ENCODE assay signal across 8 mouse cellular contexts in the genomic region with DNA sequence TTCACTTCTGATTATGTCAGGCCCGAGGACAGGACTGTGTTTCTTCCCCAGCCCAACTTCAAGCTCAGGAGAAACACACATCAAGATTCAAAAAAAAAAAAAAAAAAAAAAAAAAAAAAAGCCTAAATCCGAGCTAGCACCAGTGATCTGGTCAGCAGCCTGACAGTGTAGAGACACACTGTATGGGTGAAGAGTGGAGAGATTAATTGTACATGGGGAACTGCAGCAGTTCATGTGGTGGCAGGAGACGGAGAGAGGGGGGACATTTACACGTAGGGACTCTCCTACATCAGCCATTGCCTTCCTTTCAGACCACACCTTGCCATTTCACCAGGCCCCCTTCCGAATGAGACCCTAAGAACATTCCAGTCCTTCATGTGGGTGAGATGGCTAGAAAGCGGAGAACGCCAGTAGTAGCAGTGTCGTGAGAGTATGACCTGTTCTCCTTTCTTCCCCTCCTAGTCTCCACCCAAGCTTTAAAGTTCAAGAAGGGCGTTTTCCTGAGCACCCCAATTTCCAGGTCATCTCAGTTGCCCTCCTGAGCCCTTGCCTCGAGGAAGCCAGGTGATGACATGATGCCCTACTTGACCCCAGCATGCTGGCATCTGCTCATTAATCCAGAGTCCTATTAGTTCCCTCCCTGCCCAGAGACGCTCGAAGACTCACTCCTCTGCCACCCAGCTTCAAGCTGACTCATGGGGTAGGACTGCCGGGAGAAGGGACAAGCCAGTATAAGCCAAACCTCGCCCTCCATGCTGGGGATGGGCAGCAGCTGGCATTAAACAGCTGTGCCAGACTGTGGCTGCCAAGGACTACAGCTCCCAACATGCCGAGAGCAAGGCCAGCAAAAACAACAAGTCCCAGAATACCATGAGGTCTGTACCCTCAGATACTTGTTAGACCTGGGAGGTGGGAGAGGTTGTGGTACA. TPM values are rescaled to one million over a fixed set of nuclear protein-coding genes. Genes with fewer than 3 reads are reported as not detected.
DNase-seq lines count a peak whose midpoint lies in the region; ATAC-seq and TF ChIP-seq lines count a peak whose summit lies in the region.

No protein-coding gene starts in this region.

- no peaks in the 10 kb centered on the region for H3K9me3 ChIP-seq in heart, embryonic 12.5 days (replicated peaks)
- no peaks in the 10 kb centered on the region for H3K9me3 ChIP-seq in lung, embryonic 15.5 days

- H3K27me3 ChIP-seq in heart, embryonic 12.5 days (replicated peaks): no peaks in the 10 kb centered on the region
- no peaks in the 10 kb centered on the region for H3K27me3 ChIP-seq in lung, embryonic 15.5 days
- H3K27me3 ChIP-seq in spleen, adult 2 months (ENCODE audit: control insufficient read depth, insufficient read depth, low read length): no peaks in the 10 kb centered on the region

- H3K4me2 ChIP-seq in heart, embryonic 12.5 days: peak overlapping the region; percentile 94
- peak overlapping the region; percentile 90 for H3K4me2 ChIP-seq in lung, embryonic 15.5 days

- DNase-seq in spleen, adult 12 weeks (ENCODE audit: low spot score): peak; percentile 54
- no peak for DNase-seq in spleen, adult 18-20 months
- peak; percentile 50 to 62 for DNase-seq in cerebellum, postnatal 14 days
- DNase-seq in kidney, postnatal 25 days: peak; percentile 29 to 69
- no peak for DNase-seq in spleen, adult 2 months (ENCODE audit: low read depth in 1 of 2, low spot score in 2 of 2)
- no peak for DNase-seq in embryo, embryonic 11 days

- peak overlapping the region; percentile 71 for H3K4me3 ChIP-seq in heart, embryonic 12.5 days
- peak overlapping the region; percentile 77 for H3K4me3 ChIP-seq in lung, embryonic 15.5 days
- H3K4me3 ChIP-seq in spleen, adult 2 months (ENCODE audit: extremely low read depth, insufficient read depth, insufficient read length): peak overlapping the region; percentile 15; the same call in 1 of the 2 replicates

- peaks cover 28% of the 10 kb centered on the region for H3K36me3 ChIP-seq in heart, embryonic 12.5 days
- H3K36me3 ChIP-seq in lung, embryonic 15.5 days: peaks cover 18% of the 10 kb centered on the region
- peaks cover 1% of the 10 kb centered on the region; the same call in 1 of the 2 replicates for H3K36me3 ChIP-seq in spleen, adult 2 months (ENCODE audit: control insufficient read depth, insufficient read depth, low read length)

- WGBS in heart, embryonic 12.5 days: 36% methylated on average over 15 of the region's 15 CpGs
- 51% methylated on average over 15 of the region's 15 CpGs for WGBS in lung, embryonic 15.5 days
- 67% methylated on average over 15 of the region's 15 CpGs for WGBS in spleen, adult 2 months

- no peak for ATAC-seq in heart, embryonic 12.5 days (ENCODE audit: insufficient number of reproducible peaks, low FRiP score)
- ATAC-seq in lung, embryonic 15.5 days (ENCODE audit: borderline replicate concordance, extremely low read depth, low FRiP score, low TSS enrichment): no peak

- no peak for TF ChIP-seq CTCF in spleen, adult 2 months (IDR thresholded peaks at IDR 0.05; ENCODE audit: extremely low read depth, insufficient read depth, insufficient read length, insufficient replicate concordance)

- peak overlapping the region; percentile 85 for H3K27ac ChIP-seq in heart, embryonic 12.5 days (ENCODE audit: poor library complexity, severe bottlenecking)
- H3K27ac ChIP-seq in lung, embryonic 15.5 days: peak overlapping the region; percentile 71; the same call in 1 of the 2 replicates
- H3K27ac ChIP-seq in spleen, adult 2 months (ENCODE audit: insufficient read depth, low read length): peak overlapping the region; percentile 30; the same call in 1 of the 2 replicates

- TF ChIP-seq POLR2A in spleen, adult 2 months (IDR thresholded peaks at IDR 0.05; ENCODE audit: low read depth, low read length): no peak

- peak overlapping the region; percentile 88 for H3K9ac ChIP-seq in heart, embryonic 12.5 days
- H3K9ac ChIP-seq in lung, embryonic 15.5 days: peak overlapping the region; percentile 73

- peaks cover 41% of the 10 kb centered on the region for H3K4me1 ChIP-seq in heart, embryonic 12.5 days (replicated peaks)
- peaks cover 25% of the 10 kb centered on the region for H3K4me1 ChIP-seq in lung, embryonic 15.5 days
- H3K4me1 ChIP-seq in spleen, adult 2 months (ENCODE audit: control insufficient read depth, insufficient read depth, insufficient read length): peaks cover 18% of the 10 kb centered on the region

RNA-seq across cellular contexts. Expression of gene Fam214b, which starts 7.2 kb away (rescaled TPM):
- 17.4 and 19.3 TPM in 2 replicates for polyA plus RNA-seq in heart, embryonic 12.5 days (2016; fragmentation: Nextera tagmentation; extraction: Ambion mirVana)
- polyA plus RNA-seq in lung, embryonic 15.5 days (2015; fragmentation: Nextera tagmentation; extraction: Ambion mirVana): 10.6 and 11.2 TPM in 2 replicates
- polyA plus RNA-seq in spleen, adult 2 months (2012; rRNA removed): 21.1 and 28.2 TPM in 2 replicates

RNA-seq across cellular contexts. Expression of gene Stoml2, which starts 7.3 kb away (rescaled TPM):
- polyA plus RNA-seq in heart, embryonic 12.5 days (2016; fragmentation: Nextera tagmentation; extraction: Ambion mirVana): 208 and 219 TPM in 2 replicates
- polyA plus RNA-seq in lung, embryonic 15.5 days (2015; fragmentation: Nextera tagmentation; extraction: Ambion mirVana): 321 and 331 TPM in 2 replicates
- polyA plus RNA-seq in spleen, adult 2 months (2012; rRNA removed): 42.8 and 47.0 TPM in 2 replicates

RNA-seq across cellular contexts. Expression of gene Pigo, which starts 13.2 kb away (rescaled TPM):
- polyA plus RNA-seq in heart, embryonic 12.5 days (2016; fragmentation: Nextera tagmentation; extraction: Ambion mirVana): 15.8 and 18.7 TPM in 2 replicates
- 19.0 and 22.1 TPM in 2 replicates for polyA plus RNA-seq in lung, embryonic 15.5 days (2015; fragmentation: Nextera tagmentation; extraction: Ambion mirVana)
- polyA plus RNA-seq in spleen, adult 2 months (2012; rRNA removed): 25.2 and 33.4 TPM in 2 replicates

RNA-seq across cellular contexts. Expression of gene Unc13b, which starts 19.9 kb away (rescaled TPM):
- 15.1 and 15.8 TPM in 2 replicates for polyA plus RNA-seq in heart, embryonic 12.5 days (2016; fragmentation: Nextera tagmentation; extraction: Ambion mirVana)
- 5.5 and 7.3 TPM in 2 replicates for polyA plus RNA-seq in lung, embryonic 15.5 days (2015; fragmentation: Nextera tagmentation; extraction: Ambion mirVana)
- polyA plus RNA-seq in spleen, adult 2 months (2012; rRNA removed): 0.65 and 0.92 TPM in 2 replicates

RNA-seq across cellular contexts. Expression of gene Fancg, which starts 28.5 kb away (rescaled TPM):
- polyA plus RNA-seq in heart, embryonic 12.5 days (2016; fragmentation: Nextera tagmentation; extraction: Ambion mirVana): 12.2 and 12.9 TPM in 2 replicates
- polyA plus RNA-seq in lung, embryonic 15.5 days (2015; fragmentation: Nextera tagmentation; extraction: Ambion mirVana): 20.8 and 20.9 TPM in 2 replicates
- 13.5 and 16.7 TPM in 2 replicates for polyA plus RNA-seq in spleen, adult 2 months (2012; rRNA removed)

Comparison
In these comparisons a context has a peak if more than half of its experiments do, and no peak if none do; other contexts are left out.
1. DNase-seq: peak in spleen, adult 12 weeks (single experiment), cerebellum, postnatal 14 days (2 of 2) and kidney, postnatal 25 days (2 of 2); none in spleen, adult 18-20 months (0 of 2), spleen, adult 2 months (0 of 2) and embryo, embryonic 11 days (single experiment).
2. H3K27ac ChIP-seq: peak in every context shown above with its lines; median percentile 85 in heart, embryonic 12.5 days; 71 in lung, embryonic 15.5 days; 30 in spleen, adult 2 months.
3. H3K4me3 ChIP-seq: peak in every context shown above with its lines; median percentile 77 in lung, embryonic 15.5 days; 71 in heart, embryonic 12.5 days; 15 in spleen, adult 2 months.